Mouse (Mus musculus): ENCODE measurements around the gene Gm49388.

Gm49388 gene

GRCm38 (mm10) chr7:127785308-127785707 lies at the start of gene Gm49388:
Gm49388 (plus strand) TSS chr7:127785608.
- no peak for DNase-seq (ENCODE audit: low spot score)

- peak; percentile 60 for DNase-seq (ENCODE audit: low spot score)
Observed at GRCm38 (mm10) chr7:127744366-127745045, 40.9 kb upstream of the Gm49388 start, which contains the start of gene Fbxl19. Fbxl19 (plus strand) TSS chr7:127744543.

GRCm38 (mm10) chr7:127745251-127745651 lies 40.2 kb upstream of the Gm49388 start:
- peak; percentile 78 for DNase-seq (ENCODE audit: low spot score)

- DNase-seq (ENCODE audit: low spot score) = peak; percentile 88
Observed at GRCm38 (mm10) chr7:127745652-127746493, 39.5 kb upstream of the Gm49388 start.

- DNase-seq (ENCODE audit: low spot score) = no peak
Observed at GRCm38 (mm10) chr7:127746494-127747491, 38.6 kb upstream of the Gm49388 start.

GRCm38 (mm10) chr7:127747559-127748234 lies 37.7 kb upstream of the Gm49388 start:
- DNase-seq (ENCODE audit: low spot score) = no peak

- no peak for DNase-seq (ENCODE audit: low spot score)
Observed at GRCm38 (mm10) chr7:127748235-127748560, 37.2 kb upstream of the Gm49388 start.

- no peak for DNase-seq (ENCODE audit: low spot score)
Observed at GRCm38 (mm10) chr7:127750131-127751127, 35.0 kb upstream of the Gm49388 start.

GRCm38 (mm10) chr7:127751619-127752018 lies 33.8 kb upstream of the Gm49388 start:
- no peak for DNase-seq (ENCODE audit: low spot score)

- DNase-seq (ENCODE audit: low spot score) = no peak
Observed at GRCm38 (mm10) chr7:127752069-127752468, 33.3 kb upstream of the Gm49388 start.

GRCm38 (mm10) chr7:127753158-127753557 lies 32.2 kb upstream of the Gm49388 start:
- no peak for DNase-seq (ENCODE audit: low spot score)

GRCm38 (mm10) chr7:127753741-127754140 lies 31.7 kb upstream of the Gm49388 start:
- no peak for DNase-seq (ENCODE audit: low spot score)

GRCm38 (mm10) chr7:127759716-127760115 lies 25.7 kb upstream of the Gm49388 start:
- DNase-seq (ENCODE audit: low spot score) = no peak

GRCm38 (mm10) chr7:127760478-127760877 lies 24.9 kb upstream of the Gm49388 start:
- no peak for DNase-seq (ENCODE audit: low spot score)

- peak; percentile 66 for DNase-seq (ENCODE audit: low spot score)
Observed at GRCm38 (mm10) chr7:127761026-127761425, 24.4 kb upstream of the Gm49388 start.

- no peak for DNase-seq (ENCODE audit: low spot score)
Observed at GRCm38 (mm10) chr7:127763642-127764041, 21.8 kb upstream of the Gm49388 start.

- DNase-seq (ENCODE audit: low spot score) = no peak
Observed at GRCm38 (mm10) chr7:127765756-127766155, 19.7 kb upstream of the Gm49388 start.

- DNase-seq (ENCODE audit: low spot score) = no peak
Observed at GRCm38 (mm10) chr7:127766851-127767609, 18.4 kb upstream of the Gm49388 start.

GRCm38 (mm10) chr7:127767671-127768345 lies 17.6 kb upstream of the Gm49388 start:
- no peak for DNase-seq (ENCODE audit: low spot score)

Data from ovary, postnatal 14 days (tissue).